Mouse (Mus musculus) CD4-positive naive resting alpha-beta T cell, adult 57 days (primary cell): Measurements from ENCODE around the gene Nostrin. TPM values are rescaled to one million over a fixed set of nuclear protein-coding genes. Genes with fewer than 3 reads are reported as not detected.

ENCODE experiments used
- total RNA-seq: library from RNA; stranded (reverse); gene quantifications from one replicate; pipeline ENCODE4 v1.2.4, GENCODE M21; 2023

Nostrin gene
- total RNA-seq, result 0.71 TPM

GRCm38 (mm10) chr2:69135661-69136576 lies at the start of gene Nostrin:
TSS of gene Nostrin (plus strand) at chr2:69135800.

GRCm38 (mm10) chr2:69205791-69206351 lies 70.3 kb downstream of the Nostrin start, which contains the start of gene Spc25:
TSS of gene Spc25 (minus strand) at chr2:69206194.

DNA sequence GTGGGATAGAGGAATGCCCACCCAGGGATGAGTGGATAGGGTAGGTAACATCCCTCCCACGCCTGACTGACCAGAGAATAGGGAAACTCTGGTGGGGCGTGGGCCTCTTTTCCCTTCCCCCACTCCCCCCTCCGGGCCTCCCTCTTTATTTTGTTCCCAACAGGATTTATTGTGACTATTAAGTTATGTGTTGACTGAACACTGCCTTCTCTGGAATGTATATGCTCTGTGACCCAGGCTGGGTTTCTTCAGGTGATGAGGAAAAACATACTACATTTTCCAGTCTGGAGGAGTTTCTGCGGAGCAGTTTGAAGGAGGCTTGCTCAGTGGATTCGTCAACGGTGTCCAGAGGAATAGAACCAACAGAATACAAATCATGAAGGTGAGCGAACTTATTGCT lies 75.2 kb downstream of the Nostrin start, which contains the start of gene G6pc2:
Gene G6pc2, plus strand, starts transcription at position 301 of the 400 bp plus-strand sequence.

Other genes with a start within 250 kb of the Nostrin start
- 2.0 TPM for gene Spc25, start 70.4 kb downstream of the Nostrin start, total RNA-seq
- not detected for gene G6pc2, start 75.3 kb downstream of the Nostrin start, total RNA-seq
- not detected for gene Abcb11, start 206.8 kb downstream of the Nostrin start, total RNA-seq
- gene Dhrs9, start 244.6 kb downstream of the Nostrin start, total RNA-seq, result 0.30 TPM